Mouse (Mus musculus) ovary, postnatal 10 days (tissue): ENCODE data around the gene Tmem156.

Experiments
- DNase-seq: peaks from one replicate; pipeline ENCODE4 v3.0.0; 2022; ENCODE audit warnings: low spot score

The Tmem156 gene

DNA sequence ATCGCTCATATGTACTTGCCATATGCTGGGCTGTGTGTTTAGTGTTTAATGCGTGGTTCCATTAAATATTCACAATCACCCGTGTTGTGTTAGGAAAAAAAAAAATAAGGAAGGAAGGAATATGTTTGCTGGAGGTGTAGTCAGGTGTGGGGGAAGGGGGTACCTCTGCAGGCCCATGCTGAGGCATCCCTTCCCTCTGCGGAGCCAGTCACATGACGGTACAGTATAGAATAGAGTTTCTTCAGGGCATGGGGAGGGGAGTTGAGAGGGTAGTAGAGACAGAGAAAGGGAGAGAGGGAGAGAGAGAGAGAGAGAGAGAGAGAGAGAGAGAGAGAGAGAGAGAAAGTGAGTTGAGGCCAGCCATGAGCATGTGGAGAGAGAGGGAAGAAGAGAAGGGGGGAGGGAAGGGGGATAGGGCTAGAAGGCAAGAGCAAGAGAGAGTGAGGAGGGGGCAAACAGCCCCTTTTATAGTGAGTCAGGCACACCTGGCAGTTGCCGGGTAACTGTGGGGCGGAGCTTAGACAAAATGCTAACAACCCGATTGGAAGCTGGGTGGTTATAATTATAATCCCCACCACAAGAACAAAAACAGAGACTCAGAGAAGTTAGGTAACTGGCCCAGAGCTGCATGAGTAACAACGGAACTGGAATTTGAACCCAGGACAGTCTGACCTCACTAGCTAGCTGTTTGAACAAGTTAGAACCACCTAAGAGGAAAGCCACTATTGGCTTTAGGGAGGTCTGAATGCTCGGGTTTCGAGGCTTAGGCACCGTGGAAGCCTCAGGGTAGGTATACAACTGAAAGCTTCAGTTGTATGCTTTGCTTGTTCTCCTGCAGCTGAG is 45.3 kb downstream of the Tmem156 start:
- no peak for DNase-seq

DNA sequence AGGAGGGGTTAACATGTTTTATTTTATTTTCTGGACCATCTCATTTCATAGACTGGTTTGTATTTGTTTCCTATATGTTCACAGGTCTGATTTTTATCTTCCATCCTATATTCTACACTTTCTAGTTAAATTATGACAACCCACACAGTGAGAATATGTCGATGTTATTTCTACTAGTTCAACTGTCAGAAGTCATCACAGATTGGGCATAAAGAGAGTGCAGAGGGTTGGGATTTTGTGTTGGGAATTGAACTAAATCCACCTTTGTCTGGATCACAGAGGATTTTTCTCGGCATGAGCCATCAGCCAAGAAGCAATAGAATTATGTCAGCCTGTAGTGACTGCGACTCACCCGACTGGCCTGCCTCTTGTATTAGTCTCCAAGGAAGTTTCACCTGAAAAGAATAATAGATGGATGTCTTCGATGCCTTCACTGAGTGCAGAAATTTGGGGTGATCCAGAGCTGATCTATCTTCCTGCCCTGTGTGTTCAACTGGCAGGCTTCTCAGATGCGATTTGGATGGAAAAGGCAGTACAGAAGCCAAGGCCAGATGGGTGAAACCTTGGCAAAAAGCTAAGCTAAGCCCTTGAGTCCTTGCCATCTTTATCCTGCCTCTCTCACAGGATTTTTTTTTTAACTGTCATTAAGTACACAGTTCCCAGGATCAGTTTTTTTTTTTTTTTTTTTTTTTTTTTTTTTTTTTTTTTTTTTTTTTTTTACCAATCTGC is 46.1 kb downstream of the Tmem156 start:
- no peak for DNase-seq

DNA sequence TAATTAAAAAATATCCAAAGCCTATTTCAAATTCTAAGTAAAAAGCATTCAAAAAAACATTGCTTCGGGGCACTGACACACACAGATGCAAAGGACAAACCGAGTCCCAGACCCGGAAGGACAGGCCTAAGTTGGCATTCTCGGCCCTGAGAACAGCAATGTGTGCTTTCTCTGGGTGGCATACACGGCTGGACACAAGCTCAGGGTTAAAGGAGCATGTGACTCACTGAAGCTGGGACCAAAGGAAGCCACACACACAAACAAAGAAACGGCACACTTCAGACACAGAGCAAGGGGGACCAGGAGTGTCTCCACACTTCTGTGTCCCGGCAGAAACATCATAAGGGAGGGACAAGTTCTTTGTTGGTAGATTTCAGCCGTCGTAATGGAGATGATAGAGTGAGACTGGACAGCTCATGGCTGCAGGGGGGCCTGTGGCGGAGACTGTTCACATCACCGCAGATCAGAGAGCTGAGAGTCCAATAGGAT is 48.5 kb downstream of the Tmem156 start:
- DNase-seq = no peak

DNA sequence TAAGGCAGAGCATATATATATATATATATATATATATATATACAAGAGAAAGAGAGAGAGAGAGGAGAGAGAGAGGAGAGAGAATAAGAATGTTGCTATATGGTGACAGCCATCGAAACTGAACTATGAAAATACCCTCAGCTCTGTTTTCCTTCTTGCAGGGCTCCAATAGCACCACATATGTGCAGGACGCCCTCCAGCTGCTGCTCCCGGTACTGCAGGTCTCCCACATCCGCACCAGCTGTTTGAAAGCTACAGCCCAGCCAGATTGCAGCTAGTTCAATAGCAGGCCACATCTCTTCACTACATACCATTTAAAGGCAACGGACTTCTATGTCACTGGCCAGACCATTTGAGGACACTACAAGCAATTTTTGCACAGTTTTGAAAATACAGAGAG is 51.5 kb downstream of the Tmem156 start:
- DNase-seq = no peak

DNA sequence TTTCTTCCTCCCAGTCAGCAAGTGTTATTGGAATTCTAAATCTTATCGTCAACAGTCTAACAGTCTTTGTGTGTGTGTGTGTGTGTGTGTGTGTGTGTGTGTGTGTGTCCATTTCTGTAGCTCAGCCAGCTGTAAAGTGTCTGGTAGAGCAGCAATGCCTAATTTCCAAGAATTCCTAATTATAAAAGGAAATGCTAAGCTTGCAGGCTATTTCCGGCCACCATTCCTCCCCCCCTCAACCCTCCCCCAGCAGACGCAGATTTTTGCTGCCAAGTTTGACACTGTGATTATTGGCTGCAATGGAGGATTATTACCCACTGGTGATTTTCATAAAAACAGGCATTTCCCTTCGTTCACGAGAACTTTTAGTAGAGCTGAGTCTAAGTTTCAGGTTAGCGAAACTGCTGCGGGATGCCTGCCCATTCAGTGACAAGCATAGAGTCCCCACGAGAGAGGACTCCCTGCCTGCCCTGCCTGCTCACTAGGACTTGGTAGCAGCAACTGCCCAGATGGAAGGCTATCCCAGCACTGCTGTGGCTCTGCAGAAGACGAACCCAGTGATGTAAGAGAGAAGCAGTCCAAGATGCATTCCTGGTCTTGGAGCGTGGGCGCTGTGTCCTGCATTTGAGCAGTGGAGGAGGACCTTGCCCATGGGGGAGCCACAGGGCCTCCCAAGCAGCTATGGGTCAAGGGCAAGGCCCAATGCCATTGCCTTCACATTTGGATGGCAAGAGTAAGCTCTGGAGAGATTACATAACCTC is 52.9 kb downstream of the Tmem156 start:
- no peak for DNase-seq

DNA sequence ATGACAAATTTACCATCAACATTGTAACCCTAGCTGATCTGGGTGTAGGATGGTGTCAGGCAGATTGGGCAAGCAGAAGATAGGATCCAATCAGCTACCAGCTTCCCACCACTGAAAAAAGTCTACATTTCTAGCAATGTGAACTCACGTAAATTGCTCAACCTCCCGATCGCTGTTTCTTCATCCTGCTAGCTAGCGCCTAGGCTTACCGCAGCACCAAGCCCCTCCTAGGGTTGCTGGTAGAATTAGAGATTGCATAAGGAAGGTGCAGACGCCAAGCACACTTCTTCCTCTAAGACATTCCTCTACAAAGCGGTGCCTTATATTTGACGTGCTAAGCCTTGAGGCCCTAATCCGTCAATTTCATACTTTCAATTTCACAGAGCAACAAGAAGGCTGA is 53.6 kb downstream of the Tmem156 start:
- DNase-seq = no peak

DNA sequence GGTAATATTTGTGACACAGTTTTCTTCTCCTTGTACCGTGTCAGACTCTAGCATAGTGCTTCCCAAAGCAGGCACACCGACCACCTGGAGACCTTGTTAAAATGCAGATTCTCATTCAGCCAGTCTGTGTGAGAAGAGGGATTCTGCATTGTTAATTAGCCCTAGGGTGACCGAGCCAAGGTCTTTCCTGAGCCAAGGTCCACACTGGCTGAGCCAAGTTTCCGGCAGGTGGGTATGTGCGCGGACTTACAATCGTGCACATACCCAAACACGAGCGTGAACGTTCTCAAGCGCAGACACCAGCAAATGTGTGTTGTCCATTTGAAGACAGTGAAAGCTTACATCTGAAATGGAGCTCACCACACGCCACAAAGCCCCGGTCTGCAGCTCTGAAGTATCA is 55.3 kb downstream of the Tmem156 start:
- DNase-seq = no peak

DNA sequence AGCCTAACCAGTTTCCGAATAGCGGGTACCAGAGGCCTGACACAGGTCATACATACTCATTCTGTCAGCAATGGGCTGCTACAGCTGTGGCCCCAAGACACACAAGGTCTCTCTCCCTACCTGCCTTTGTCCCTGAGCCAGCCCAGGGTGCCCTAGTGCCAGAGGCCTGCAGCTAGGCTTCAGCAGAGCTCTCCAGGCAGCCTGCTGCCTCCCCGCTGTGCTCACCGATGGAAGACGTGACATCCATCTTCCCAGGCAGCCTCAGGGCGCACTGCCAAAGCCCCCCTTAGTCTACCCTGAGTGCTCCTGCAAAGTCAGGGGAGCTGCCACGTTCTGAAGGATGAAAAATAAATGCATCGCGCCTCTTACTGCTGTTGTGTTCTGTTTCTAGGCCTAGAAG is 63.9 kb downstream of the Tmem156 start:
- no peak for DNase-seq

DNA sequence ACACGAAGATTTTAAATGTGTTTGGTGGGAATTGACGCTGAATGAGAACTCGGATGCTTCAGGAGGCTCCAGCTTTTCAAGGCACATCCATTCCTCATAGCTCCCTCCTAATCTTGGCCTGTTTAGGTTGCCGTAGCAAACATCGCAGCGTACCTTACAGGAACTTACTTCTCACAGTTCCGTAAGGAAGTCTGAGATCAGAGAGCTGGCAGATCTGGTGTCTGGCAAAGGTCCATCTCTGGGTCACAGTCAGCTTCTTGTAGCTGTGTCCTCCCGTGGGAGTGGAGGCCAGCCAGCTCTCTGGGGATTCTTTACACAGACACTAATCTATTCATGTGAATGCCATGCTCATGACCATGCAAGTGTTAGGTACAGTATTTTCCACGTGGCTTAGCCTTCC is 65.2 kb downstream of the Tmem156 start:
- DNase-seq = no peak

DNA sequence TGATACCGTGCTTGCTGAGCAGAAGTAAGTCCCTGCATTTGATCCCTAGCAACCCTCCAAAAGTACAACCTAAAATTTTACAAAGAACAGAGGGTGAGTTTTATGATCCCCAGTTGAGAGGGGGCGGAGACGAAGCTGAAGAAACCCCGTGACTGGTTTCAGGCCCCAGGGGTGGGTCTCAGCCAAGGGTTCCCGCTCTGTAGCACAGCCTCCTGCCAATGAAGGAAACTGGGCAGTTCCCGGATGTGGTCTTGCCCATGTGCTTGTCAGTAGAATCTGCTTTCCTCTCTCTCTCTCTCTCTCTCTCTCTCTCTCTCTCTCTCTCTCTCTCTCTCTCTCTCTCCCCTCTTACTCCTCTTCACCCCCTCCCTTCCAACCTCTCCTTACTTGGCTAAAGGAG is 66.0 kb downstream of the Tmem156 start:
- no peak for DNase-seq

DNA sequence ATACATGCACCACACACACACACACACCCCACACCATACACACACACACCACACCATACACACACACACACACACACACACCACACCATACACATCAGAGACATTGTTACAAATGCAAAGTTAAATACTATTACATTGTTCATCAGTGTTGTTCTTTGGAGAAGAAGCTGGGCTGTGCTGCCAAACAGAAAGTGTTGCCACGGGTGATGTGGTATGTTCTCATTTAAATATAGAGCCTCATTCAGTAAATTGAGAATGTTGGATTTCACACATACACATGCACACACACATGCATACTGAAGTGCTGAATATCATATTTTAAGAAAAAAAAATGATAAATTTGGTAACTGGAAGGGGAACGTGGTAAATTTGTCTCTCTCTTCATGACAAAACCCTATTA is 67.3 kb downstream of the Tmem156 start:
- no peak for DNase-seq

DNA sequence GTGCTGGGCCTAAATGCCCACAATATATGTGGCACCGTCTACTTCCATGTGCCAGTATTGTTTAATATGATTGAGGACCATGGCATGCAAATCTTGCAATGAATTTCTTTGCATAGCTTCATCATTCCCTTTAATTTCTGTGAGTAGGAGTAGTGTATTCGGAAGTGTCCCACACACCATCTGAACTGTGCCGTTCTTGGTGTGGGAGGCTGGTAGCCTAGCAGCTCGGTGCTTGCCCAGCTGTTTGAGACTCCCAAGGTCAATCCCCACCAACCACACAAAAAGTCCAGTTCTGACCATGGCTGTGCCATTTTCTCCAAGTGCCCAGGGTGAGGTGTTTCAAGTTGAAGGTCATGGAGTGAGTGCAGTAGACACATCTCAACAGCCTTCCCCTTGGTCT is 69.9 kb downstream of the Tmem156 start:
- DNase-seq = no peak

DNA sequence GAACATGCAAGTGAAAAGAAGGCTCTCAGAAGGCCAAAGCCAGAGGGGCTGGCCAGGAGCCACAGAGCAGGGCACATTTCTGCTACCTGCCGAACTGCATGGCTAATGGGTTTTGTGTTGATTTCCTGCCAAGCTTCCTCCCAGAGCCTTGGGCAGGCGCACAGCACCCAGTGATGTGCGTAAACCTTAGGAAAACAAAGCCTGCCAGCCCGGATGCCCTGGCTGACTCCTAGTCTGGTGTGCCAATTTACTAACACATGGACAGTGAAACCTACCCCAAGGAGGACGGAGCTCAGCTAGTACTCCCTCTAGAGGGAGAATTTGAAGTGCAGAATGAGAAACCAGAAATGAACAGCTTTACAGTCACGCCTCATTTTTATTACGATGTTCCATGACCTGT is 72.1 kb downstream of the Tmem156 start:
- DNase-seq = no peak

DNA sequence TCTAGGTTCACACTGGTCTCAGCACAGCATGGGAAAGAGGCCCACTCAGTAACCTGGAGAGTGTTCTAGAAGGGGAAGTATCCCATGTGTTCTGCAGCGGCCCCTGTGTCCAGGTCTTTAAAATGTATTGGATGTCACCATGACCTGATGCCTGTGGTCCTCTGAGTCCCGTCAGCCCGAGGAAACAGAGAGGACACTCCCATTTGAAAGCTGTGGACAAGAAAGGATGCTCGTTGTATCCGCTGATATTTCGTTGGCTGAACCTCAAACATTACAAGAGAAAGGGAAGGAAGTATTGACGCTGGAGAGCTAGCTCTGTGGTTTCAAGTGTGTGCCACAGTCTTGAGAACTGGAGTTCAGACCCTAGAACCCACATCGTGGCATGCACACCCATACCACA is 72.8 kb downstream of the Tmem156 start:
- DNase-seq = no peak

DNA sequence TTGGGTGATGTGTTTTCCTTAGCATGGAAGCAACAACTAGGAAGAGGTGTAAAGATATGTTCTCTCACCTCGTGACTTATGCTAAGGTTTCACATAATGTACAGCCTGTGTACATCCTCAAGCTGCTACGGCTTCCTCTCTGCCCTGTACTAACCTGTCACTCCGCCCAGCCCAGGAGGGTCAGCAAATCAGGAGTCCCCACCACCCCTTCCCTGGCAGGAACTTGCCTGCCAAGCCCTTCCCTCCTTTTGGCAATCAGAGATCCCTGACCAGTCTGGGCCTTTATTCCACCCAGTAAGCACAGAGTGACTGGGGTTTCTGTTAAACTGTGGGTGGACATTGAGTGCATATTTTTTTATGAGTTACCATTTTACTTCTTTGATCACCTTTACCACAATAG is 76.4 kb downstream of the Tmem156 start:
- DNase-seq = no peak

DNA sequence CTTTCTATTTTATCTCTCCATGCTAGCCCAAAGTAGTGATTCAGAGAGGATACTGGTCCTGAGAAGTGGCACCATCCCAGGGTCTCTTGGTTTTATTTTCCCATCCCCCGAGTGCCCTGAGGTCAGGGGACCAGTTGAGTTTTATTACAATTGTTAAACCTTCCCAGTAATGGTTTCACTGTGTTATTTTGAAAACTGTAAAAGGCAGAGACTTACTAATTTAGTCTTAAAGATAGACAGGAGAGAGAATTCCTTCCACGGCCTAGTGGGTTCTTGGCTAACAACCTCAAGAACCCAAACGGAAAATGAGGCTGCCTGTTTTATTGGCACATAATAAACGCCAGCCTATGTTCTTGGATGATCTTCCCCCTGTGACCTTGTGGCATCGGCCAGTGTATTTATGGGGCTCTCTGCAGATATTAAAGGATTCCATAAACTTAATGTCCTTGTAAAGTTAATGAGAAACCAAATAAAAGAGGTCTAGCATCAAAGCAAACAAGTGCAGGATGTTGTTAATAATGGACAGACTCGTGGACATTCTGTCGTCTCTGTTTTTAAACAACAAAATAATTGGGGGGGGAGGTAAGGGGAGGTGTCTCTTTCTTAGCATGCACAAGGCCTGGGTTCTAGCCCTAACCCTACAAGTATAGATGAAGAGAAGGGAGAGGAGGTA is 79.9 kb downstream of the Tmem156 start:
- DNase-seq = no peak

DNA sequence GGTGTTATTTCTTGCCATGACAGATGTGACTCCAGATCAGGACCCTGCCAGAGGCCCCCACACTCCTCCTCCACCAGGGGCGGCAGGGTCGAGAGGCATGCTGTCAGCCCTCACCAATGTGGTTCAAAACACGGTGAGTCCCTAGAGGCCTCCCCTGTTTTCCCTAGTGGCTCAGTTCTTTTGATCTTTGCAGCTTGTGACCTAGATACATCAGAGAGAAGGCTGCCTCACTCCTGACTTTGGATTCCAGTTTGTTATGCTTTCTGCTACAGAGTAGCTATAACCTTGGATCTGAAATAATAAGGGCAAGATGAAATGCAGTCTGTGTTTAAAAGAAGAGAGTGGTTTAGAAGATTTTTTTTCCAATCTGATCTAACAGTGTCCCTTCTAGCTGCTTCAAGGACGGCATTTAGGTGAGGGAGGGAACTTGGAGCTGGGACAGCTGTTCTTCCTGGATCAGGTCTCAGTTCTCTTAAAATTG is 85.9 kb downstream of the Tmem156 start:
- no peak for DNase-seq

DNA sequence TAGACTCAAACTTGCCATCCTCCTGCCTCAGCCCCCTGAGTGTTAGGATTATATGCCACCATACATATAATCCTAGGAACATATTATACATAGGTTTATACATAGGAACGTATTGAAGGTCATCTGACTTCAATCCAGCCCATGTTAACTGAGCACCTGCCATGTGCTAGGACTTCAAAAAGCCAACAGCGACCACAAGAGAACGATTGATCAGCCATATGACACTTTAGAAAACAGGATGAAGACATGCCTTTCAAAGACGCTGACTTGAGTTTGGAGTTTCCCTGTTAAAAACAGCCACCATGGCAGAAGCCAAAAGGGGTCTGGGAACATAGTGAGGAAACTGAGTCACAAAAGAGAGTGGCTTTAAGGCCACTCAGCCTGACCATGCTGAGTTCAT is 86.7 kb downstream of the Tmem156 start:
- no peak for DNase-seq
